Mouse (Mus musculus): Measurements from ENCODE around the gene Tnfaip8l3. TPM values are rescaled to one million over a fixed set of nuclear protein-coding genes. Genes with fewer than 3 reads are reported as not detected.
A peak's percentile ranks its signal among the peaks of the same experiment; 100 is the strongest.
"Not testable (repeated sequence)": the region's sequence is repeated elsewhere in the genome, so short reads cannot be mapped to it uniquely, and the experiment has no call there.

Tnfaip8l3 gene
- under 1 TPM; 0.13 to 0.28 (median 0.21) TPM for total RNA-seq (2022)

- no peak for DNase-seq (ENCODE audit: low spot score)
Measured at GRCm38 (mm10) chr9:54068032-54068649, at the start of gene Tnfaip8l3. Gene Tnfaip8l3 (minus strand): TSS chr9:54068388.

GRCm38 (mm10) chr9:54112726-54113125 lies 44.5 kb upstream of the Tnfaip8l3 start:
- no peak for DNase-seq (ENCODE audit: low spot score)

DNA sequence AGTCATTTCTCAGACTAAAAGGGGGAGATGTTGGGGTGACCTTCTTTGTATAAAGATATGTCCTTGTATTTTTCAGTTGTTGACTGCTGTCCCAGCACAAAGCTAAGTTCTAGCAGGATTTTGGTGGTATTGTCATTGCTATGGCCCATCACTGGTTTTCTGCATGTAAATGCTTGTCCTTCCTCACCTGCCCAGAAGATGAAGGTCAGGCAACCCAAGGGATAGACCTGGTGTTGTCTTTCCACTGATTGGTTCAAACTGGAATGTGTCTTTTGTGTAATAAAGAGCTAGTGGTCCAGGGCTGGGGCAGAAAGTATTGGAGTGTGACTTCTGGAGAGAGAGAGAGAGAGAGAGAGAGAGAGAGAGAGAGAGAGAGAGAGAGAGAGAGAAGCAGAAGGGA lies 30.4 kb upstream of the Tnfaip8l3 start:
- DNase-seq (ENCODE audit: low spot score), result no peak

- no peak for DNase-seq (ENCODE audit: low spot score)
Measured at GRCm38 (mm10) chr9:54097091-54097490, 28.9 kb upstream of the Tnfaip8l3 start.

DNA sequence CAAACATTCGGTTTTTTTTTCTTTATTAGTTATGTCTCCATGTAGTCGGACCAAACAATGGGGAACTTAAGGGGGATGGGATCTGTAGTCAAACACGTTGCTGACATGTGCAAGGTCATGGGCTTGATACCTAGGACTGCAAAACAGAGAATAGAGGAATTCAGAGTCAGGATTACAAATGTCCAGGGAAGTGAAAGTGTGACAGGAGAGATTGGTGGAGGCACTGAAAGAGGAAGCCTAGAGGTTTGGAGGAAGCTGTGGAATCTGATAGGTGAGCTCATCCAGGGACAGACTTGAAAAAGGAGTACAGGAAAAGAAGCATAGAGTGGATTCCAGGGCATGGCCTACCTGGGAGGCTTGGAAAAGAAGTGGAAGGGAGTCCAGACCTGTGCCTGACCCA lies 16.1 kb upstream of the Tnfaip8l3 start:
- DNase-seq (ENCODE audit: low spot score), result no peak

GRCm38 (mm10) chr9:54077740-54078139 lies 9.6 kb upstream of the Tnfaip8l3 start:
- no peak for DNase-seq (ENCODE audit: low spot score)

DNA sequence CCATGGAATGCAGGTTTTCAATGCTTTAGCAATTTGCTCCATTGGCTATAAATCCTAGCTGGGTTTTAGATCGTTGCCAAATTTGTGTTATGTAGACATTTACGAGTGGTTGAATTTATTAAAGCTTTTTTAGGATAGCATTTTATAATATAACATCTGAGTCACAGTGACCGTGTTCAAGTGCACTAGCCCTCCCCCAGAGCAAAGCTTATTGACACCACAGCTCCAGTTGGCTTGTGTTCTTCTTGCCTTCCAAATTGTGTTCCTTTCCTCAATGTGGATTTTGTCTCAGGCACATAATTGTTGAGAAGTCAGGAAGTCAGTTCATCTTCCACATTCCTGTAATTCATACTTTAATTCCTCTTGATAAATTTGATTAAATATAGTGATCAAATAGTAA lies 6.7 kb upstream of the Tnfaip8l3 start:
- no peak for DNase-seq (ENCODE audit: low spot score)

- no peak for DNase-seq (ENCODE audit: low spot score)
Measured at GRCm38 (mm10) chr9:54073688-54074087, 5.5 kb upstream of the Tnfaip8l3 start.

GRCm38 (mm10) chr9:54071474-54072095 lies 3.4 kb upstream of the Tnfaip8l3 start:
- no peak for DNase-seq (ENCODE audit: low spot score)

GRCm38 (mm10) chr9:54069204-54069603 lies 1.0 kb upstream of the Tnfaip8l3 start:
- DNase-seq (ENCODE audit: low spot score), result no peak

GRCm38 (mm10) chr9:54068777-54069176 lies 589 bp upstream of the Tnfaip8l3 start:
- DNase-seq (ENCODE audit: low spot score), result peak; percentile 72

DNA sequence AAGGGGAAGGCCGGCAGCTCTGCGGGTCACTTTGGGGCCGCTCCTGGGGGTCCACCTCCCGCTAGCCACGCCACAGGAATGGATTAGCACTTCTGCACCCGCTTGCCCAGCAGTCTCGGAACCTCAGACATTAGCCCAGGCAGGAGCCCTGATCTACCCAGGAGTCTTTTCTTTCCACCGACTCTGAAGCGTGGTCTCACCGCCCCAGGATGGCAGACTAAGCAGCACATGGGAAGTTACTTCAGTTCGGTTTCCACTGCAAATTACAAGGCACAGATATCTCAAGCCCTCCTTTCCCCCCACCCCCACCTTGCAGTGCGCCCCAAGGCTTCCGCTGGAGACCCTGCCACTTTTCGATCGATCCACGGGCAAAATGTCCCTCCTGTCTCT lies 551 bp downstream of the Tnfaip8l3 start:
- DNase-seq (ENCODE audit: low spot score), result no peak

DNA sequence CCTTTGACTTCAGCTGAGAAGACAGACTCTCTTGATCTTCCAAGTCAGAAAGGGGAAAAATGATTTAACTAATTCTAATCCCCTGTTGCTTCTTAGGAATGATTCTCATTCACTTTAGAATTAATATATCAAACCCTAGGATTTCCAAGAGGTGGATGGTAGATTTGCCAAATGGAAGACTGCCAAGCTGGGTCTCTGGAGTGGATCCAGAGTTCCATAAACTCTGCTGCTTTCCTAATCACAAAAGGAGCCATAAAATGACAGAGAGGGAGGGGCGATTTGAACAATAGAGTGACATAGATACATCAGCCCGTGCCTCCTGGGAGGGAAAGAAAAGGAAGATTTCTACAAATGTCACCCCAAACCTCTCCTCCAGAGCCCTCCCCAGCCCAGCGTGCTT lies 3.4 kb downstream of the Tnfaip8l3 start:
- DNase-seq (ENCODE audit: low spot score), result no peak

- DNase-seq (ENCODE audit: low spot score), result no peak
Measured at GRCm38 (mm10) chr9:54063655-54064054, 4.5 kb downstream of the Tnfaip8l3 start.

DNA sequence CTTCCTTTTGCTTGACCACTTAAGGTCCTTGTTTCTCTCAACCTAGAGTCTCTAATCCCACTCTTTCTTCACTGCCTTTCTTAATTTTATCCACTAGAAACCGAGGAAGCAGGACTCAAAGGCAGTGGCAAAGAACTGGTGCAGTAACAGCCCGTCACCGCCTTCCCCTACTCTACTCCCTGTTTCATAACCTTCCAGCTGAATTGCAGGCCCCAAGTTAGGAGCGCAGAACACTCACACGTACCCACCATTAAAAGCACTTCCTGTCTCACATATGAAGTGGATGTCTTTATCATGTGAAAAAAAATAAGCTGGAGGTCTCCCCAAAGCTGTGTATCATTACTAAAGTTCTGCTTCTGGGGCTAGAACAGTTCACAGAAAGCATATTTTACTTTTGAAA lies 6.5 kb downstream of the Tnfaip8l3 start:
- DNase-seq (ENCODE audit: low spot score), result no peak

DNA sequence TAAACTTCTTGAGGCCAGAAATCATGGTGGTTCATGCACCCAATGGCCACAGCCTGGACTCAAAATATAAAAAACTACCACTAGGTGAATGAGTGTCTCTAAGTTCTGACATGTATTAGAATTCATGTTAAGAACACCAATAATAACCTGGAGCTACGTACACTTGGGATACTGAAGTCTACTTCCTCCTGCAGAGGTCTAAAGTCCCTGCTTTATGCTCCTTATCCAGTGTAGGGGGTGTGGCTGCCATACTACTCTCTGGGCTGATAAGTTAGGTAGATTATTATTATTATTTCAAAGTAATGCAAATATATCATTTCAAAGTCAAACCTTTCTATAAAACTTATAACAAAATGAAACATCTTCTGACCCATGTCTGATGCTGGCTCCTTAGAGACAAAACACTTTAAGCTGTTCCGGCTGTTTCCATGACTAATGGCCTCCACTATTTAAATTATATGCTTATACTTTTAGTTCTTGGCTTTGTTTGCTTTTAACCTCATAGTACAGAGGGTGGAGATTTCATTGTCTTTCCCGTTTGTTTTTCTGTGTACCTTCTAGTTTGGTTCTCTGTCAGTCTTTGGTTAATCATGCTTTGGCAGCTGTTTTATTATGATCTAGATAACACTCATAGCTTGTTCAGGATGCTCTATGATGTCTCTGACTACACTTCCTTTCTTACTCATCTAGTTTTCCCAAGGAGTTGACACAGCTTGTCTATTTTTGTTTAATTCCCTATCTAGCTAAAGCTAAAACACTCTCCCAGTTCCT lies 16.7 kb downstream of the Tnfaip8l3 start:
- no peak for DNase-seq (ENCODE audit: low spot score)

- no peak for DNase-seq (ENCODE audit: low spot score)
Measured at GRCm38 (mm10) chr9:54048978-54049377, 19.2 kb downstream of the Tnfaip8l3 start.

- no peak for DNase-seq (ENCODE audit: low spot score)
Measured at GRCm38 (mm10) chr9:54043067-54043466, 25.1 kb downstream of the Tnfaip8l3 start.

- no peak for DNase-seq (ENCODE audit: low spot score)
Measured at GRCm38 (mm10) chr9:54037717-54038116, 30.5 kb downstream of the Tnfaip8l3 start.

DNA sequence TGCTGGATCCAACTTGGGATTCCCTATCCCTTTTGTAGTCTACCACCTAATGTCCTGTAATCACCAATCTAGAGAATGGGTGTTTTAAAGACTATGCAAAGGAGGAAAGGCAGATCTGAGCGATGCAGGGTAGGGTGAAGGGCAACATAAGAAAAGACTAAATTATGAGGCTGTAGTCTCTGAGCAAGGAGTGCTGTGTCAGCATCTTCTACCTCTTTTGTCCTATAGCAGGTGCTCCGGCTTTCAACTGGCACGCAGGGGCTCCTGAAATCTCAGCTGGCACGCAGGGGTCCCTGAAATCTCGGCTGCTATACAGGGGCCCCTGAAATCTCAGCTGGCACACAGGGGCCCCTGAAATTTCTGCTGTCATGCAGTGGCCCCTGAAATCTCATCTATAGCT lies 33.5 kb downstream of the Tnfaip8l3 start:
- DNase-seq (ENCODE audit: low spot score), result no peak

DNA sequence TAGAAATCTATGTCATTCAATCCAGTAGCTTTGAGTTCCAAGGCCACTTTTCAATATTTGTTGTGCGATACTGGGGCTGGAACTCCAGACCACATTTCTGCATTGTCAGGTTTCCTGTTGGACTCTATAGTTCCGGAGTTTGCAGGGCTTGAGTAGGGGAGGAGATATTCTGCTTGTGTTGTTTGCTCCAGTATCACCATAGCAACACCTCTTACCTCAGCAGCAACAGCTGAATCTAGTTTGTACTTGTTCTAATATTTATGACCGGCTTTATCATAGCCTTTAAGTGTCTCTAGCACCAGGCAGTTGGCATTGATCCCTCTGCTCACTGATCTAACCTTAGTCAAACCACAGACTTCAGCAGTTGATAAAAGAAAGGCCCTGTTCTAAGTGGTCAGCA lies 45.4 kb downstream of the Tnfaip8l3 start:
- DNase-seq (ENCODE audit: low spot score), result no peak

DNA sequence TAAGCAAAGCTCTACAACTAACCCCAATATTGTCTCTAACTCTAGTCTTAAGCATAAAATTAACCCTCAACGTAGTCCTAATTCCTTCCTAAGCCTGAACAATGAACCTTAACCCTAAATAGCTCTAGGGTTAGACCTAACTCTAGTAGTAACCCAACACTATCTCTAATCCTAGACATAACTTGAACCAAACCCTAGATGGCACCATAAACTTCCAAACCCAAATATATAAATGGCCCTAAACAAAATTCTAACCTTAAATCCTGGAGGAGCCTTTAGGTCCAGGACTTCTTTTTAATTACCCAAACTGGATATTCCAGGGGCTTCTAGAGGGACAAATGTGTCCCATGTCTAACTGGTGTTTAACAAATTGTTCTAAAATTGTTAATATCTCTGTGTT lies 73.7 kb downstream of the Tnfaip8l3 start:
- DNase-seq (ENCODE audit: low spot score), result no peak

GRCm38 (mm10) chr9:53992567-53992966 lies 75.6 kb downstream of the Tnfaip8l3 start:
- not testable (repeated sequence) for DNase-seq (ENCODE audit: low spot score)
